ENCODE assay signal across 24 mouse cellular contexts in the genomic region with DNA sequence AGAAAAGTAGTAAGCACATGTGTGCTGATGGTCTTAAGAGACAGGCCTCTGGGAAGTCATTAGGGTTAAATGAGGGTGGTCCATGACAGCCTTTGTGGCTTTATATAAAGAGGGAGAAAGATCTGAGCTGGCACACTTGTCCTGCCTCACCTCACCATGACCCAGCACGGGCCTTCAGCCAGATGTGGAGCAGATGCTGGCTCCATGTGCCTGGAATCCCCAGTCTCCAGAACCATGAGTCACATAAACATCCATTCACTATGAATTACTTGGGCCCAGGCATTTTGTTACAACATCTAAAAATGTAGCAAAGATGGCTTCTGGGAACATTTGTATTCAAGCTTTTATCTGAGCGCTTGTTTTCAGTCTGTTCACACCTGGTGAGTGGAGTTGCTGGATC.
"Had no signal": no experiment of that assay in that cellular context is flagged by ENCODE, and none has a peak within 500 bp of the region (broad histone marks: within the 10 kb centered on the region; RNA-seq: fewer than 3 reads in every experiment).

No protein-coding gene starts in this region.

- H3K27ac ChIP-seq: gastrocnemius, adult 2 months; heart, embryonic 10.5 days; hindbrain, embryonic 10.5 days; hindbrain, embryonic 12.5 days; hindbrain, embryonic 14.5 days; intestine, embryonic 15.5 days; limb, embryonic 13.5 days; limb, embryonic 15.5 days; liver, embryonic 12.5 days; liver, embryonic 14.5 days had no signal

- H3K4me3 ChIP-seq: gastrocnemius, adult 2 months; heart, embryonic 10.5 days; heart, embryonic 12.5 days; hindbrain, embryonic 10.5 days; hindbrain, embryonic 12.5 days; intestine, embryonic 15.5 days; limb, embryonic 13.5 days; limb, embryonic 15.5 days; liver, embryonic 12.5 days had no signal

- DNase-seq: gastrocnemius, adult 2 months; gastrocnemius, postnatal 10 days; gastrocnemius, postnatal 25 days; heart, adult 18-20 months; heart, postnatal 10 days; heart, postnatal 4 days; kidney, adult 18-20 months; kidney, adult 8-10 months; kidney, postnatal 10 days; kidney, postnatal 25 days; kidney, postnatal 4 days; layer of hippocampus, adult 9-11 months; layer of hippocampus, postnatal 36 days; left cerebral cortex, postnatal 4 days had no signal
